Mouse (Mus musculus) myocyte (in vitro differentiated cells): ENCODE data around the gene Tbrg4. TPM values are rescaled to one million over a fixed set of nuclear protein-coding genes. Genes with fewer than 3 reads are reported as not detected.

Experiments used
- H3K27me3 ChIP-seq: one replicate; pipeline ENCODE4 v1.6.1; 2011; ENCODE audit not compliant: control insufficient read depth, insufficient read depth, insufficient read length
- H3K36me3 ChIP-seq: one replicate; pipeline ENCODE4 v1.6.1; 2011; ENCODE audit not compliant: control insufficient read depth, insufficient read depth
- H3K4me2 ChIP-seq: one replicate; pipeline ENCODE4 v1.6.1; 2011; ENCODE audit warnings: low read depth, control low read depth
- H3K4me3 ChIP-seq: one replicate; pipeline ENCODE4 v1.5.1; 2011; ENCODE audit warnings: mild to moderate bottlenecking, control low read depth, moderate library complexity
- H3K79me2 ChIP-seq: one replicate; pipeline ENCODE4 v1.6.1; 2011; ENCODE audit not compliant: control insufficient read depth, insufficient read depth
- H3ac ChIP-seq: one replicate; pipeline ENCODE4 v1.6.1; 2011; ENCODE audit not compliant: control insufficient read depth, insufficient read length
- CEBPB ChIP-seq: IDR thresholded peaks from 2 replicates; pipeline ENCODE4 v1.6.1; 2011; ENCODE audit warnings: mild to moderate bottlenecking, moderate library complexity; ENCODE audit not compliant: poor library complexity, insufficient read depth, severe bottlenecking
- E2F4 ChIP-seq: IDR thresholded peaks from one replicate; pipeline ENCODE4 v1.6.1; 2011; ENCODE audit warnings: mild to moderate bottlenecking, control low read depth, moderate library complexity; ENCODE audit not compliant: insufficient read depth
- MAX ChIP-seq: IDR thresholded peaks from one replicate; pipeline ENCODE4 v1.6.1; 2011; ENCODE audit warnings: low read depth, mild to moderate bottlenecking, control low read depth
- MYOD1 ChIP-seq, 3 experiments: IDR thresholded peaks; one replicate each; pipeline ENCODE4 v1.6.1; 2011; ENCODE audit warnings: control low read depth in 2 of 3, low read depth in 2 of 3, mild to moderate bottlenecking in 2 of 3, moderate library complexity in 1 of 3; ENCODE audit not compliant: insufficient read length in 2 of 3, control insufficient read depth in 1 of 3
- MYOG ChIP-seq, 3 experiments: IDR thresholded peaks; one replicate each; pipeline ENCODE4 v1.6.1; 2011; ENCODE audit warnings: control low read depth in 2 of 3, low read depth in 2 of 3, mild to moderate bottlenecking in 2 of 3; ENCODE audit not compliant: insufficient read length in 2 of 3, control insufficient read depth in 1 of 3, insufficient read depth in 1 of 3
- POLR2A ChIP-seq: IDR thresholded peaks from one replicate; pipeline ENCODE4 v1.6.1; 2011; ENCODE audit warnings: low read depth, mild to moderate bottlenecking, control low read depth, moderate library complexity; ENCODE audit not compliant: insufficient read length
- POLR2AphosphoS2 ChIP-seq: IDR thresholded peaks from one replicate; pipeline ENCODE4 v1.6.1; 2011; ENCODE audit warnings: low read depth, control low read depth; ENCODE audit not compliant: insufficient read length
- REST ChIP-seq: IDR thresholded peaks from one replicate; pipeline ENCODE4 v1.6.1; 2011; ENCODE audit warnings: mild to moderate bottlenecking, control low read depth, moderate library complexity; ENCODE audit not compliant: insufficient read depth, insufficient read length
- SRF ChIP-seq: IDR thresholded peaks from one replicate; pipeline ENCODE4 v1.6.1; 2011; ENCODE audit warnings: low read depth; ENCODE audit not compliant: control insufficient read depth, insufficient read length
- TCF12 ChIP-seq: IDR thresholded peaks from one replicate; pipeline ENCODE4 v1.6.1; 2011; ENCODE audit warnings: mild to moderate bottlenecking, control low read depth; ENCODE audit not compliant: poor library complexity, insufficient read depth, severe bottlenecking
- TCF3 ChIP-seq: IDR thresholded peaks from one replicate; pipeline ENCODE4 v1.6.1; 2011; ENCODE audit warnings: low read depth, control low read depth; ENCODE audit not compliant: insufficient read length
- USF1 ChIP-seq: IDR thresholded peaks from one replicate; pipeline ENCODE4 v1.6.1; 2011; ENCODE audit warnings: low read depth, mild to moderate bottlenecking, control low read depth, moderate library complexity
- polyA plus RNA-seq: library from polyadenylated mRNA; unstranded; fragments of >200 nt; fragmentation: generic; extraction: Trizol; gene quantifications from one replicate; pipeline ENCODE4 v1.2.1, GENCODE M21; 2012; ENCODE audit warnings: missing spikeins

Gene Tbrg4
- polyA plus RNA-seq, 1 experiment, result 71.7 TPM

GRCm38 (mm10) chr11:6650519-6650918 is 24.7 kb upstream of the Tbrg4 start:
- Histone ChIP-seq H3K36me3 (no peaks in the 10 kb centered on the region), H3K4me2 (no peak overlapping the region)

GRCm38 (mm10) chr11:6647831-6648724 is 22.2 kb upstream of the Tbrg4 start:
- Histone ChIP-seq H3ac (no peak overlapping the region), H3K4me3 (no peak overlapping the region), H3K79me2 (no peaks in the 10 kb centered on the region), H3K27me3 (peaks cover 16% of the 10 kb centered on the region), H3K4me2 (no peak overlapping the region), H3K36me3 (no peaks in the 10 kb centered on the region)
- TF ChIP-seq SRF (no peak), POLR2A (no peak), USF1 (no peak), MAX (no peak)

More at GRCm38 (mm10) chr11:6650519-6650918, 24.7 kb upstream of the Tbrg4 start:
- H3K79me2 ChIP-seq, result no peaks in the 10 kb centered on the region
- H3ac ChIP-seq, result no peak overlapping the region
- H3K4me3 ChIP-seq, result no peak overlapping the region
- H3K27me3 ChIP-seq, result peaks cover 7% of the 10 kb centered on the region
- TF ChIP-seq TCF3, result peak; percentile 40
- no peak for TF ChIP-seq POLR2AphosphoS2
- no peak for TF ChIP-seq POLR2A
- no peak for TF ChIP-seq MAX
- no peak for TF ChIP-seq CEBPB
- no peak for TF ChIP-seq REST
- TF ChIP-seq E2F4, result no peak
- peak in 1 of 3 experiments; percentile 47 for TF ChIP-seq MYOG (IDR thresholded peaks at IDR 0.05; ENCODE audit: control insufficient read depth in 1 of 3, insufficient read depth in 1 of 3, insufficient read length in 2 of 3, low read depth in 2 of 3)
- TF ChIP-seq SRF, result no peak
- peak in 1 of 3 experiments; percentile 50 for TF ChIP-seq MYOD1 (IDR thresholded peaks at IDR 0.05; ENCODE audit: control insufficient read depth in 1 of 3, insufficient read length in 2 of 3, low read depth in 2 of 3)
- no peak for TF ChIP-seq TCF12
- no peak for TF ChIP-seq USF1

- no peaks in the 10 kb centered on the region for H3K79me2 ChIP-seq
- TF ChIP-seq TCF3 (peak; percentile 3), REST (no peak), MYOG (IDR thresholded peaks at IDR 0.05; ENCODE audit: control insufficient read depth in 1 of 3, insufficient read depth in 1 of 3, insufficient read length in 2 of 3, low read depth in 2 of 3) (peak in 2 of 3 experiments; percentile 51 to 53), MYOD1 (IDR thresholded peaks at IDR 0.05; ENCODE audit: control insufficient read depth in 1 of 3, insufficient read length in 2 of 3, low read depth in 2 of 3) (peak in 2 of 3 experiments; percentile 38 to 54), USF1 (no peak)
These were observed 18.7 kb upstream of the Tbrg4 start for GRCm38 (mm10) chr11:6644566-6644965.

GRCm38 (mm10) chr11:6639072-6639471 is 13.2 kb upstream of the Tbrg4 start:
- Histone ChIP-seq H3K4me3 (no peak overlapping the region), H3K4me2 (no peak overlapping the region), H3K27me3 (peaks cover 11% of the 10 kb centered on the region), H3K79me2 (no peaks in the 10 kb centered on the region), H3ac (no peak overlapping the region), H3K36me3 (no peaks in the 10 kb centered on the region)
- no peak for TF ChIP-seq TCF12
- TF ChIP-seq POLR2AphosphoS2, result no peak
- TF ChIP-seq SRF, result no peak
- no peak for TF ChIP-seq E2F4
- no peak for TF ChIP-seq USF1
- TF ChIP-seq CEBPB, result no peak
- no peak for TF ChIP-seq MAX
- no peak for TF ChIP-seq MYOD1 (IDR thresholded peaks at IDR 0.05; ENCODE audit: control insufficient read depth in 1 of 3, insufficient read length in 2 of 3, low read depth in 2 of 3)
- no peak for TF ChIP-seq MYOG (IDR thresholded peaks at IDR 0.05; ENCODE audit: control insufficient read depth in 1 of 3, insufficient read depth in 1 of 3, insufficient read length in 2 of 3, low read depth in 2 of 3)
- no peak for TF ChIP-seq TCF3
- no peak for TF ChIP-seq POLR2A
- TF ChIP-seq REST, result no peak

More at GRCm38 (mm10) chr11:6644566-6644965, 18.7 kb upstream of the Tbrg4 start:
- Histone ChIP-seq H3K36me3 (no peaks in the 10 kb centered on the region), H3K27me3 (peaks cover 12% of the 10 kb centered on the region), H3K4me3 (no peak overlapping the region), H3K4me2 (no peak overlapping the region), H3ac (no peak overlapping the region)

- Histone ChIP-seq H3K36me3 (no peaks in the 10 kb centered on the region), H3K79me2 (no peaks in the 10 kb centered on the region), H3ac (no peak within 1 kb of the TSS), H3K4me2 (no peak within 1 kb of the TSS), H3K4me3 (no peak within 1 kb of the TSS), H3K27me3 (peaks cover 6% of the 10 kb centered on the region)
- no peak for TF ChIP-seq MYOD1 (IDR thresholded peaks at IDR 0.05; ENCODE audit: control insufficient read depth in 1 of 3, insufficient read length in 2 of 3, low read depth in 2 of 3)
- no peak for TF ChIP-seq MAX
- no peak for TF ChIP-seq SRF
- TF ChIP-seq TCF3, result no peak
- TF ChIP-seq E2F4, result no peak
- no peak for TF ChIP-seq MYOG (IDR thresholded peaks at IDR 0.05; ENCODE audit: control insufficient read depth in 1 of 3, insufficient read depth in 1 of 3, insufficient read length in 2 of 3, low read depth in 2 of 3)
- no peak for TF ChIP-seq POLR2A
- no peak for TF ChIP-seq TCF12
- no peak for TF ChIP-seq POLR2AphosphoS2
- no peak for TF ChIP-seq CEBPB
- TF ChIP-seq REST, result no peak
- TF ChIP-seq USF1, result no peak
These were observed 12.7 kb upstream of the Tbrg4 start, which contains the start of gene Wap for GRCm38 (mm10) chr11:6638537-6638936. TSS of gene Wap (minus strand) at chr11:6638637.
